Mouse (Mus musculus): ENCODE data around the gene Gm5741.
"Not testable (repeated sequence)": the region's sequence is repeated elsewhere in the genome, so short reads cannot be mapped to it uniquely, and the experiment has no call there.

The Gm5741 gene

GRCm38 (mm10) chr8:85067982-85068381 is at the start of gene Gm5741:
TSS of gene Gm5741 (minus strand) at chr8:85067982.
- DNase-seq, result no peak

- no peak for DNase-seq
Measured at GRCm38 (mm10) chr8:85116984-85117383, 49.2 kb upstream of the Gm5741 start.

- no peak for DNase-seq
Measured at GRCm38 (mm10) chr8:85115501-85115900, 47.7 kb upstream of the Gm5741 start.

GRCm38 (mm10) chr8:85113241-85113640 is 45.5 kb upstream of the Gm5741 start:
- DNase-seq, result no peak

GRCm38 (mm10) chr8:85100076-85100665 is 32.4 kb upstream of the Gm5741 start:
- no peak for DNase-seq

GRCm38 (mm10) chr8:85096850-85097249 is 29.1 kb upstream of the Gm5741 start:
- no peak for DNase-seq

- no peak for DNase-seq
Measured at GRCm38 (mm10) chr8:85096196-85096595, 28.4 kb upstream of the Gm5741 start.

- no peak for DNase-seq
Measured at GRCm38 (mm10) chr8:85095566-85095965, 27.8 kb upstream of the Gm5741 start.

- DNase-seq, result no peak
Measured at GRCm38 (mm10) chr8:85095051-85095450, 27.3 kb upstream of the Gm5741 start.

- no peak for DNase-seq
Measured at GRCm38 (mm10) chr8:85091526-85092090, 23.8 kb upstream of the Gm5741 start.

GRCm38 (mm10) chr8:85090856-85091255 is 23.1 kb upstream of the Gm5741 start:
- no peak for DNase-seq

- no peak for DNase-seq
Measured at GRCm38 (mm10) chr8:85088771-85089170, 21.0 kb upstream of the Gm5741 start.

- DNase-seq, result peak; percentile 9
Measured at GRCm38 (mm10) chr8:85086238-85086637, 18.5 kb upstream of the Gm5741 start.

GRCm38 (mm10) chr8:85084633-85085032 is 16.9 kb upstream of the Gm5741 start:
- peak; percentile 8 for DNase-seq

GRCm38 (mm10) chr8:85083108-85083813 is 15.5 kb upstream of the Gm5741 start, which contains the start of gene Man2b1:
TSS of gene Man2b1 (plus strand) at chr8:85083270.
- peak; percentile 93 for DNase-seq

GRCm38 (mm10) chr8:85082169-85082568 is 14.4 kb upstream of the Gm5741 start:
- not testable (repeated sequence) for DNase-seq

GRCm38 (mm10) chr8:85081216-85081555 is 13.4 kb upstream of the Gm5741 start, which contains the start of gene Wdr83:
TSS of gene Wdr83 (minus strand) at chr8:85081306.
- DNase-seq, result peak; percentile 54

GRCm38 (mm10) chr8:85080532-85081215 is 12.9 kb upstream of the Gm5741 start, which contains the start of gene Wdr83os:
TSS of gene Wdr83os (plus strand) at chr8:85080740.
- peak; percentile 67 for DNase-seq

GRCm38 (mm10) chr8:85080214-85080531 is 12.4 kb upstream of the Gm5741 start:
- DNase-seq, result no peak

- peak; percentile 88 for DNase-seq
Measured at GRCm38 (mm10) chr8:85076993-85077392, 9.2 kb upstream of the Gm5741 start.

GRCm38 (mm10) chr8:85076001-85076400 is 8.2 kb upstream of the Gm5741 start:
- peak; percentile 71 for DNase-seq

- no peak for DNase-seq
Measured at GRCm38 (mm10) chr8:85074617-85075016, 6.8 kb upstream of the Gm5741 start.

GRCm38 (mm10) chr8:85074167-85074566 is 6.4 kb upstream of the Gm5741 start:
- no peak for DNase-seq
